Mouse (Mus musculus) MEL (cell line): ENCODE measurements around the gene Nat8.

ENCODE experiments used
- BHLHE40 ChIP-seq: IDR thresholded peaks from 2 replicates; pipeline ENCODE4 v1.6.1; 2012; ENCODE audit warnings: low read depth, mild to moderate bottlenecking, inconsistent platforms, low read length, improper control_type of control experiment, borderline replicate concordance
- CTCF ChIP-seq, 3 experiments: IDR thresholded peaks in 2 of 3; conservative IDR thresholded peaks in 1 of 3; 2 replicates each; pipeline ENCODE4 v1.5.1; 2011 to 2012; ENCODE audit warnings: low read length in 3 of 3, low read depth in 2 of 3, mild to moderate bottlenecking in 2 of 3, improper control_type of control experiment in 1 of 3, inconsistent platforms in 1 of 3, mixed read lengths in 1 of 3, moderate library complexity in 1 of 3; ENCODE audit not compliant: control insufficient read depth in 1 of 3, insufficient read depth in 1 of 3, poor library complexity in 1 of 3, severe bottlenecking in 1 of 3
- ELF1 ChIP-seq: IDR thresholded peaks from 2 replicates; pipeline ENCODE4 v1.6.1; 2014; ENCODE audit warnings: low read depth, mild to moderate bottlenecking, inconsistent platforms, low read length, improper control_type of control experiment, moderate library complexity
- GABPA ChIP-seq: IDR thresholded peaks from 2 replicates; pipeline ENCODE4 v1.6.1; 2012; ENCODE audit warnings: low read depth, mild to moderate bottlenecking, inconsistent platforms, low read length, improper control_type of control experiment, moderate library complexity
- GATA1 ChIP-seq: IDR thresholded peaks from 2 replicates; pipeline ENCODE4 v1.6.1; 2011; ENCODE audit warnings: low read depth, low read length, improper control_type of control experiment
- MAFK ChIP-seq: IDR thresholded peaks from 2 replicates; pipeline ENCODE4 v1.6.1; 2011; ENCODE audit warnings: low read depth, mild to moderate bottlenecking, low read length, improper control_type of control experiment, borderline replicate concordance
- POLR2A ChIP-seq, 2 experiments: IDR thresholded peaks; 2 replicates each; pipeline ENCODE4 v1.6.1; 2011 to 2012; ENCODE audit warnings: low read length in 2 of 2, mild to moderate bottlenecking in 2 of 2, control low read depth in 1 of 2, improper control_type of control experiment in 1 of 2, low read depth in 1 of 2, moderate library complexity in 1 of 2; ENCODE audit not compliant: control insufficient read depth in 1 of 2, insufficient read depth in 1 of 2, poor library complexity in 1 of 2
- POLR2AphosphoS2 ChIP-seq: IDR thresholded peaks from 2 replicates; pipeline ENCODE4 v1.6.1; 2011; ENCODE audit warnings: low read length, improper control_type of control experiment
- SIN3A ChIP-seq: IDR thresholded peaks from 2 replicates; pipeline ENCODE4 v1.6.1; 2012; ENCODE audit warnings: low read length, improper control_type of control experiment, inconsistent platforms
- SMC3 ChIP-seq: IDR thresholded peaks from 2 replicates; pipeline ENCODE4 v1.6.1; 2011; ENCODE audit warnings: low read depth, low read length, improper control_type of control experiment
- ZC3H11A ChIP-seq: IDR thresholded peaks from 2 replicates; pipeline ENCODE4 v1.6.1; 2012; ENCODE audit warnings: low read depth, mild to moderate bottlenecking, inconsistent platforms, low read length, improper control_type of control experiment

- TF ChIP-seq POLR2A (IDR thresholded peaks at IDR 0.05; ENCODE audit: control insufficient read depth in 1 of 2, insufficient read depth in 1 of 2, low read depth in 1 of 2, low read length in 2 of 2, poor library complexity in 1 of 2) (no peak), CTCF (IDR thresholded peaks at IDR 0.05 in 2 of 3, conservative IDR thresholded peaks at IDR 0.05 in 1 of 3; ENCODE audit: control insufficient read depth in 1 of 3, insufficient read depth in 1 of 3, low read depth in 2 of 3, low read length in 3 of 3, poor library complexity in 1 of 3, severe bottlenecking in 1 of 3) (no peak), ZC3H11A (no peak), MAFK (no peak), POLR2AphosphoS2 (no peak), ELF1 (no peak), SMC3 (no peak), BHLHE40 (no peak), GATA1 (no peak), GABPA (no peak), SIN3A (no peak)
These were observed 13.5 kb downstream of the Nat8 start for GRCm38 (mm10) chr6:85818338-85818737.
